Mouse (Mus musculus): ENCODE measurements at regions not wholly inside any gene's neighbourhood (a gene's known extent, or its start where the extent isn't known, plus 50 kb on each side); places are given as distances from the start of the nearest gene placed in this dataset.

- DNase-seq (ENCODE audit: low spot score) (no peak), ATAC-seq (ENCODE audit: insufficient number of reproducible peaks, low FRiP score, low TSS enrichment, low read depth) (no peak)
- Histone ChIP-seq H3K36me3 (ENCODE audit: control insufficient read depth, insufficient read depth, low read length) (no peaks in the 10 kb centered on the region), H3K4me2 (ENCODE audit: low read depth, severe bottlenecking) (no peak overlapping the region), H3K27me3 (ENCODE audit: control insufficient read depth, insufficient read depth, low read length) (no peaks in the 10 kb centered on the region), H3K4me3 (ENCODE audit: low read depth, low read length) (no peak overlapping the region), H3K4me1 (ENCODE audit: control insufficient read depth, insufficient read depth, low read length) (no peaks in the 10 kb centered on the region), H3K27ac (replicated peaks; ENCODE audit: low read depth, low read length) (no peak overlapping the region), H3K9ac (ENCODE audit: low read length) (no peak overlapping the region), H3K9me3 (ENCODE audit: control insufficient read depth, low read length) (no peaks in the 10 kb centered on the region)
- 100% methylated on average over 1 of the region's 1 CpGs for WGBS
Observed at GRCm38 (mm10) chr16:74984207-74984606, 572.6 kb upstream of the Robo2 start.

DNA sequence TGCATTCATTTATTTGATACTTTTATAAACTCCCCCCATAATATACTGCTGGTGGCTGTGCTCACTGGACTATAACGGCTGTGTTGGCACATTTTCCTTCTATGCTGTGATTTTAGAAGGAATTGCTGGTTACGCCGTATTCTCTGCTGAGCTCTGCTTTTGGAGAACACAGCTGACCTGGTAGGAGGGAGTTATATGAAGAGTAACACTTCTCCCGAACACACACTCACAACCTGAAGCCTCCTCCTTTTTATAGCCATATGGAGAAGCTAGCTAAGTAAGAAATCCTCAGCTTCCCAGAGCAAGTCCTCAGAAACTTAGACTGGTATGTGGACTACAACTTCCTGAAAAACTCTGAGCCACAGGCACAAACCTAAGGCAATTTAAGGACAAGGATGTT, 554.5 kb upstream of the Robo2 start:
- no peaks in the 10 kb centered on the region for H3K9me3 ChIP-seq (ENCODE audit: control insufficient read depth, low read length)
- 85% methylated on average over 4 of the region's 4 CpGs for WGBS
- no peak for ATAC-seq (ENCODE audit: insufficient number of reproducible peaks, low FRiP score, low TSS enrichment, low read depth)

GRCm38 (mm10) chr16:74929739-74930138, 518.1 kb upstream of the Robo2 start:
- no peaks in the 10 kb centered on the region for H3K27me3 ChIP-seq (ENCODE audit: control insufficient read depth, insufficient read depth, low read length)
- no peaks in the 10 kb centered on the region for H3K9me3 ChIP-seq (ENCODE audit: control insufficient read depth, low read length)
- 79% methylated on average over 4 of the region's 4 CpGs for WGBS
- ATAC-seq (ENCODE audit: insufficient number of reproducible peaks, low FRiP score, low TSS enrichment, low read depth) (no peak), DNase-seq (ENCODE audit: low spot score) (no peak)
- no peak overlapping the region for H3K4me3 ChIP-seq (ENCODE audit: low read depth, low read length)
- no peaks in the 10 kb centered on the region for H3K36me3 ChIP-seq (ENCODE audit: control insufficient read depth, insufficient read depth, low read length)
- H3K4me2 ChIP-seq (ENCODE audit: low read depth, severe bottlenecking) = no peak overlapping the region
- no peak overlapping the region for H3K27ac ChIP-seq (replicated peaks; ENCODE audit: low read depth, low read length)
- no peaks in the 10 kb centered on the region for H3K4me1 ChIP-seq (ENCODE audit: control insufficient read depth, insufficient read depth, low read length)
- H3K9ac ChIP-seq (ENCODE audit: low read length) = no peak overlapping the region

More for the DNA sequence above, 554.5 kb upstream of the Robo2 start:
- Histone ChIP-seq H3K4me3 (ENCODE audit: low read depth, low read length) (no peak overlapping the region), H3K4me2 (ENCODE audit: low read depth, severe bottlenecking) (no peak overlapping the region), H3K36me3 (ENCODE audit: control insufficient read depth, insufficient read depth, low read length) (no peaks in the 10 kb centered on the region), H3K27me3 (ENCODE audit: control insufficient read depth, insufficient read depth, low read length) (no peaks in the 10 kb centered on the region), H3K27ac (replicated peaks; ENCODE audit: low read depth, low read length) (no peak overlapping the region), H3K9ac (ENCODE audit: low read length) (no peak overlapping the region), H3K4me1 (ENCODE audit: control insufficient read depth, insufficient read depth, low read length) (no peaks in the 10 kb centered on the region)
- DNase-seq (ENCODE audit: low spot score) = no peak

DNA sequence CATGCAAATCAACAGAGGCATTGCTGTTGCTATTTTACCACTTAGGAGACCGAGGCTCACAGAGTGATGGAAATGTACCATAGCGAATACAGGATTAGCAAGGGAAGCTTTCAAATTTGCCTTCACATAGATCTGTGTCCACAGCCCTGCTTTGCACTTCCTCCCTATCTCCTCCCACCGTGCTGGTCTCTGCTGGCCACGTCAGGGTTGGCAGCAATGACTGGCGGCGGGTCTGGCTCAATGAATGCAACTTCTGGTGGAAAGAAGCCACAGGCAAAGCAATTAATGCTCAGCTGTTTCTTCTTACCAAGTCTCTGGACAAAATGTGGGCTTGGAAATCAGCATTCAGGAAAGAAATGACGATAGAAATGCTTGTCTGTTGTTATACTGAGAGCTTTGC, 489.2 kb upstream of the Robo2 start:
- DNase-seq (ENCODE audit: low spot score) (no peak), ATAC-seq (ENCODE audit: insufficient number of reproducible peaks, low FRiP score, low TSS enrichment, low read depth) (no peak)
- H3K4me2 ChIP-seq (ENCODE audit: low read depth, severe bottlenecking) = no peak overlapping the region
- 56% methylated on average over 7 of the region's 7 CpGs for WGBS
- no peaks in the 10 kb centered on the region for H3K9me3 ChIP-seq (ENCODE audit: control insufficient read depth, low read length)
- no peak overlapping the region for H3K4me3 ChIP-seq (ENCODE audit: low read depth, low read length)
- no peak overlapping the region for H3K27ac ChIP-seq (replicated peaks; ENCODE audit: low read depth, low read length)
- no peak overlapping the region for H3K9ac ChIP-seq (ENCODE audit: low read length)
- H3K36me3 ChIP-seq (ENCODE audit: control insufficient read depth, insufficient read depth, low read length) = no peaks in the 10 kb centered on the region
- H3K27me3 ChIP-seq (ENCODE audit: control insufficient read depth, insufficient read depth, low read length) = no peaks in the 10 kb centered on the region
- no peaks in the 10 kb centered on the region for H3K4me1 ChIP-seq (ENCODE audit: control insufficient read depth, insufficient read depth, low read length)

- Histone ChIP-seq H3K4me1 (ENCODE audit: control insufficient read depth, insufficient read depth, low read length) (no peaks in the 10 kb centered on the region), H3K9me3 (ENCODE audit: control insufficient read depth, low read length) (no peaks in the 10 kb centered on the region), H3K9ac (ENCODE audit: low read length) (no peak overlapping the region), H3K4me3 (ENCODE audit: low read depth, low read length) (no peak overlapping the region), H3K27ac (replicated peaks; ENCODE audit: low read depth, low read length) (no peak overlapping the region), H3K36me3 (ENCODE audit: control insufficient read depth, insufficient read depth, low read length) (no peaks in the 10 kb centered on the region), H3K27me3 (ENCODE audit: control insufficient read depth, insufficient read depth, low read length) (no peaks in the 10 kb centered on the region), H3K4me2 (ENCODE audit: low read depth, severe bottlenecking) (no peak overlapping the region)
- ATAC-seq (ENCODE audit: insufficient number of reproducible peaks, low FRiP score, low TSS enrichment, low read depth) (no peak), DNase-seq (ENCODE audit: low spot score) (no peak)
- 18% methylated on average over 1 of the region's 1 CpGs for WGBS
Observed at GRCm38 (mm10) chr16:74887724-74888123, 476.1 kb upstream of the Robo2 start.

DNA sequence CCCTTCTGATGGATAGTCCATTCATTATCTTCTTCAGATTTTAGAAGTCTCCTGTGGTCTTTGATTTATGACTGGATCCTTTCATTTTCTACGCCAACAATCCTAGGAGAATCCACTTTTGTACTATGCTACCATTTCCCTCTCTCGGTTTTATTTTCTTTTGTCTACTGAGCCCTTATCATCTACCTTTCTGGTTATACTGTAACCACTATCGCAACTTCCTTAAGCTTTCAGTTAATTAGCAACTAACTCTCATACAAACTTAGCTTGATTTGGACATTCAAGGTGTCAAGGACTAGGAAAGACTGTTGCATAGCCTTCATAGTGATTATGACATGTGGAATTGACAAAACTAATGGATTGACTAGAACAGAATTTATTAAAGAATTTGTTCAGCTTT, 467.0 kb upstream of the Robo2 start:
- Histone ChIP-seq H3K9me3 (ENCODE audit: control insufficient read depth, low read length) (no peaks in the 10 kb centered on the region), H3K36me3 (ENCODE audit: control insufficient read depth, insufficient read depth, low read length) (no peaks in the 10 kb centered on the region), H3K9ac (ENCODE audit: low read length) (no peak overlapping the region), H3K27ac (replicated peaks; ENCODE audit: low read depth, low read length) (no peak overlapping the region), H3K4me2 (ENCODE audit: low read depth, severe bottlenecking) (no peak overlapping the region), H3K4me1 (ENCODE audit: control insufficient read depth, insufficient read depth, low read length) (no peaks in the 10 kb centered on the region), H3K4me3 (ENCODE audit: low read depth, low read length) (no peak overlapping the region), H3K27me3 (ENCODE audit: control insufficient read depth, insufficient read depth, low read length) (no peaks in the 10 kb centered on the region)
- DNase-seq (ENCODE audit: low spot score) (no peak), ATAC-seq (ENCODE audit: insufficient number of reproducible peaks, low FRiP score, low TSS enrichment, low read depth) (no peak)
- WGBS = 93% methylated on average over 3 of the region's 3 CpGs

DNA sequence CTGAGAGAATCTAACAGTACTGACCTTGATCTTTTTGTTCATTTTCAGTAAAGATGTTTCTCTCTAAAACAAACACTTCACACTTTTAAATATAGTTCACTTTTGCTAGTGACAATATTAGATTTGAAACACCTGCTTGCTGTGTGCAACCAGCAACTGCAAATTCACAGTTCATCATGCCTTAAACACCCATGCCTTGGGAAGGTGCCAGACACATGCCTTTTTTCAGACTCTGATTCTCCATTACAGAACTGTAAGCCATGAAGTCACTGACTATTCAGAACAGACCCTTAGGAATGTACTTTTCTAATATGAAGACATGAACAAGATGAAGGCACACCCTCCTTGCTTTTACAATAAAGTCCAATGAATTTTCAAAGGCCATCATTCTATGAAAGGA, 462.1 kb upstream of the Robo2 start:
- Histone ChIP-seq H3K4me1 (ENCODE audit: control insufficient read depth, insufficient read depth, low read length) (no peaks in the 10 kb centered on the region), H3K9ac (ENCODE audit: low read length) (no peak overlapping the region), H3K27ac (replicated peaks; ENCODE audit: low read depth, low read length) (no peak overlapping the region), H3K4me3 (ENCODE audit: low read depth, low read length) (no peak overlapping the region), H3K36me3 (ENCODE audit: control insufficient read depth, insufficient read depth, low read length) (no peaks in the 10 kb centered on the region), H3K4me2 (ENCODE audit: low read depth, severe bottlenecking) (no peak overlapping the region), H3K27me3 (ENCODE audit: control insufficient read depth, insufficient read depth, low read length) (no peaks in the 10 kb centered on the region), H3K9me3 (ENCODE audit: control insufficient read depth, low read length) (no peaks in the 10 kb centered on the region)
- DNase-seq (ENCODE audit: low spot score) (no peak), ATAC-seq (ENCODE audit: insufficient number of reproducible peaks, low FRiP score, low TSS enrichment, low read depth) (no peak)

DNA sequence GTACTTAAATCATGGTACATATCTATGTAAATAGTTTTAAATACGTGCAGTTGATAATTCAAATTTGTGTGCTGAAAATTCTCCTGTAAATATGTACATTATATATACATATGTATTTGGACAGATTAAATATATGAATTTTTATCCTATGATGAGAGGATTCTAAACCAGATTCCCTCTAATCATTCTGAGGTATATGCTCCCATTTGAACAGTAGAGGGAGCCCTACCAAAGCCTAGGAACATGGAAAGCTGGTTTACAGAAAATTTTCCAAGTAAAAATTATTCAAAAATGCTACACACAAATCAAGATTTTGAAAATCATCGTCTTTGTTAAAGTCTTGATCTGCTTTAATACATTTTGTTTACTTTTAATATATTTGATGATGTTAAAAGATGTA, 446.1 kb upstream of the Robo2 start:
- Histone ChIP-seq H3K27me3 (ENCODE audit: control insufficient read depth, insufficient read depth, low read length) (no peaks in the 10 kb centered on the region), H3K9me3 (ENCODE audit: control insufficient read depth, low read length) (no peaks in the 10 kb centered on the region), H3K27ac (replicated peaks; ENCODE audit: low read depth, low read length) (no peak overlapping the region), H3K4me2 (ENCODE audit: low read depth, severe bottlenecking) (no peak overlapping the region), H3K36me3 (ENCODE audit: control insufficient read depth, insufficient read depth, low read length) (no peaks in the 10 kb centered on the region), H3K9ac (ENCODE audit: low read length) (no peak overlapping the region), H3K4me1 (ENCODE audit: control insufficient read depth, insufficient read depth, low read length) (no peaks in the 10 kb centered on the region), H3K4me3 (ENCODE audit: low read depth, low read length) (no peak overlapping the region)
- WGBS = 15% methylated on average over 2 of the region's 2 CpGs
- ATAC-seq (ENCODE audit: insufficient number of reproducible peaks, low FRiP score, low TSS enrichment, low read depth) = no peak
- DNase-seq (ENCODE audit: low spot score) = no peak

DNA sequence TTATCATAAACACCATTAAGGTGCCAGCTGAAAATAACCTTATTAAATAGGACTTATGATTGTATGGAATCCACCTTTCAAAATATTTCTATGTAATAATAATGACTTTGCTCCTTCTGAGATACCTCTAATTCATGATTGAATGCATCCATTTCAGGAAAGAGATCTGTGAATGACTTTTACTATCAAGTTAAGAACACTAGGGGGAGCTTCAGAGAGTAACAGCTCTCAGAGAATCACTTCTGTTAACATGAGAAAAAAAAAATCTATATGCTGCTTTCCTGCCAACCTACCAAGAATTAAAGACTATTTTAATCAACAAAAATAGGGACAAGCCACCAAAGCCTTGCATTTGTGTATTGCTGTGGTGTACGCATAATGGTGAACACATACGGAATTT, 428.4 kb upstream of the Robo2 start:
- Histone ChIP-seq H3K4me2 (ENCODE audit: low read depth, severe bottlenecking) (no peak overlapping the region), H3K4me1 (ENCODE audit: control insufficient read depth, insufficient read depth, low read length) (no peaks in the 10 kb centered on the region), H3K27me3 (ENCODE audit: control insufficient read depth, insufficient read depth, low read length) (no peaks in the 10 kb centered on the region), H3K36me3 (ENCODE audit: control insufficient read depth, insufficient read depth, low read length) (no peaks in the 10 kb centered on the region), H3K9ac (ENCODE audit: low read length) (no peak overlapping the region), H3K4me3 (ENCODE audit: low read depth, low read length) (no peak overlapping the region), H3K9me3 (ENCODE audit: control insufficient read depth, low read length) (no peaks in the 10 kb centered on the region), H3K27ac (replicated peaks; ENCODE audit: low read depth, low read length) (no peak overlapping the region)
- ATAC-seq (ENCODE audit: insufficient number of reproducible peaks, low FRiP score, low TSS enrichment, low read depth) = no peak
- no peak for DNase-seq (ENCODE audit: low spot score)
- 97% methylated on average over 2 of the region's 2 CpGs for WGBS
